Mouse (Mus musculus): ENCODE results near the gene Btbd35f9. TPM values are rescaled to one million over a fixed set of nuclear protein-coding genes. Genes with fewer than 3 reads are reported as not detected.
"Not testable (repeated sequence)": the region's sequence is repeated elsewhere in the genome, so short reads cannot be mapped to it uniquely, and the experiment has no call there.

Gene Btbd35f9
- not detected in 2 replicates for polyA plus RNA-seq (2012; ENCODE audit: insufficient read depth, insufficient read length, low replicate concordance, missing spikeins)

DNA sequence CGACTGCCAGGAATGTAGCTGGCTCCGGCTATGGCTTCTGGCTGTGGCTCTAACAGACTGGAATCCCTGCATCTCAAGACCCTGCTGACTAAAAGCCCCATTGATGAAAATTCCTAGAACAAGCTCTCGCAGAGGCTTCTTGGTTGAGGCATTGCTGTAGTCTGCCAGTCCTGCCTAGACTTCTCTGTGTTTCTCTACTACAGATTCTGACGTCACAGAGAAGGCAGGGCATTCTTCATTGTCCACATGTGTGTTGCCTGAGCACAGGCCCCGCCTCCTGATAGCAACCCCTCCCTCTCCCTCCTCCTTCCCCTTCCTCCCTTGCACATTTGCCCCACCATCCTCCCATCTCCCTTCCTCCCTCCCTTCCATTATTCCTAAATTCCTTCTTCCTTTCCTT is at the start of gene Btbd35f9:
Gene Btbd35f9 (minus strand): TSS at position 101 of the 400 bp plus-strand sequence.
- H3K27ac ChIP-seq (ENCODE audit: insufficient read depth, low read depth, low read length); H3K4me3 ChIP-seq (ENCODE audit: insufficient read depth, low read depth, low read length); H3K4me1 ChIP-seq (ENCODE audit: control insufficient read depth, insufficient read depth, low read length): not testable (repeated sequence)
- WGBS = no CpG with 5 or more reads among the region's 5 CpGs

Other genes starting within 250 kb of the Btbd35f9 start
- gene Btbd35f6, start 205.0 kb downstream of the Btbd35f9 start, polyA plus RNA-seq (2012; ENCODE audit: insufficient read depth, insufficient read length, low replicate concordance, missing spikeins) = not detected in 2 replicates
- not detected in 2 replicates for gene Gm21870, start 174.7 kb downstream of the Btbd35f9 start, polyA plus RNA-seq (2012; ENCODE audit: insufficient read depth, insufficient read length, low replicate concordance, missing spikeins)
- not detected in 2 replicates for gene Spin2g, start 77.2 kb upstream of the Btbd35f9 start, polyA plus RNA-seq (2012; ENCODE audit: insufficient read depth, insufficient read length, low replicate concordance, missing spikeins)